Mouse (Mus musculus) heart, postnatal 14 days (tissue): ENCODE results near the gene Fads3. TPM values are rescaled to one million over a fixed set of nuclear protein-coding genes. Genes with fewer than 3 reads are reported as not detected.
A peak's percentile ranks its signal among the peaks of the same experiment; 100 is the strongest.

Experiments used
- DNase-seq, 2 experiments: peaks; one replicate each; pipeline ENCODE4 v3.0.0; 2021 to 2022
- intact Hi-C: fragments of 180-260 bp; cut with DNase I; formaldehyde crosslinking; loops from one replicate; pipeline ENCODE4 v1.15.1; 2025
- total RNA-seq, 2 experiments: library from RNA; stranded (reverse); gene quantifications; 2 replicates each; pipeline ENCODE4 v1.2.3; 2021

Fads3 gene
- total RNA-seq, 2 experiments from 2014 or later: 33.0 to 36.3 TPM

- DNase-seq: peak; percentile 88
- intact Hi-C loops: loop anchor here (2.0 to 5.0 kb wide), 2 partner anchors 61 to 81 kb away; partner anchors contain the start of genes Fads1 and Fads3
Measured at GRCm38 (mm10) chr19:10101341-10102053, 60.1 kb downstream of the Fads3 start, which contains the start of gene Fads2. TSS of gene Fads2 (minus strand) at chr19:10101746.

GRCm38 (mm10) chr19:10102054-10102700, 60.8 kb downstream of the Fads3 start:
- intact Hi-C loops: loop anchor here (5.0 kb wide), 1 partner anchor 80 kb away; the partner anchor contains the start of gene Fads1
- no peak for DNase-seq

- intact Hi-C loops: loop anchor here (5.0 kb wide), 1 partner anchor 78 kb away; the partner anchor contains the start of gene Fads1
- no peak for DNase-seq
Measured at GRCm38 (mm10) chr19:10104234-10104633, 62.9 kb downstream of the Fads3 start.

- DNase-seq: no peak
- intact Hi-C loops: no loop called here
Measured at GRCm38 (mm10) chr19:10105034-10105493, 63.7 kb downstream of the Fads3 start.

GRCm38 (mm10) chr19:10106634-10107033, 65.3 kb downstream of the Fads3 start:
- intact Hi-C loops: no loop called here
- DNase-seq: no peak

- no peak for DNase-seq
- intact Hi-C loops: no loop called here
Measured at GRCm38 (mm10) chr19:10107051-10107611, 65.8 kb downstream of the Fads3 start.

- DNase-seq: no peak
- intact Hi-C loops: no loop called here
Measured at GRCm38 (mm10) chr19:10108129-10108528, 66.8 kb downstream of the Fads3 start.

- no peak for DNase-seq
- intact Hi-C loops: no loop called here
Measured at GRCm38 (mm10) chr19:10108666-10109065, 67.3 kb downstream of the Fads3 start.

Other genes with a start within 250 kb of the Fads3 start
- not detected for gene Scgb2a2, start 194.0 kb upstream of the Fads3 start, total RNA-seq
- gene Incenp, start 142.0 kb upstream of the Fads3 start, total RNA-seq: 10 to 100 TPM in 1 of 2 experiments, 1 to 10 TPM in 1; 9.5 to 17.1 TPM
- 1,000 to 10,000 TPM; 2,034 to 2,074 TPM for gene Fth1, start 61.0 kb upstream of the Fads3 start, total RNA-seq
- gene Best1, start 39.9 kb upstream of the Fads3 start, total RNA-seq: under 1 TPM; 0.17 to 0.29 TPM
- 1 to 10 TPM; 9.7 to 9.9 TPM for gene Rab3il1, start 39.9 kb upstream of the Fads3 start, total RNA-seq
- gene Fads2, start 60.2 kb downstream of the Fads3 start, total RNA-seq: 1 to 10 TPM; 7.8 to 9.8 TPM
- 10 to 100 TPM; 23.4 to 23.5 TPM for gene Fads1, start 141.3 kb downstream of the Fads3 start, total RNA-seq
- 100 to 1,000 TPM; 149 to 153 TPM for gene Tmem258, start 162.4 kb downstream of the Fads3 start, total RNA-seq
- 1 to 10 TPM; 5.4 to 8.1 TPM for gene Fen1, start 162.6 kb downstream of the Fads3 start, total RNA-seq
- 1 to 10 TPM; 7.6 to 7.7 TPM for gene Myrf, start 199.2 kb downstream of the Fads3 start, total RNA-seq